Mouse (Mus musculus) MEL (cell line): ENCODE measurements around the gene Uqcrh. TPM values are rescaled to one million over a fixed set of nuclear protein-coding genes. Genes with fewer than 3 reads are reported as not detected.

Experiments used
- DNase-seq: peaks from one replicate; pipeline ENCODE4 v3.0.0; 2011; ENCODE audit warnings: low read depth, low spot score
- H3K27ac ChIP-seq: 2 replicates; pipeline ENCODE4 v1.5.1; 2012; ENCODE audit warnings: low read depth, mild to moderate bottlenecking, control low read depth, low read length, moderate library complexity; ENCODE audit not compliant: control insufficient read depth
- H3K27me3 ChIP-seq, 2 experiments: fragments of 150-350 bp in 1 of 2; sonication (generic) in 1 of 2; 2 replicates each; pipeline ENCODE4 v1.6.1; 2012; ENCODE audit warnings: low read length in 2 of 2, mild to moderate bottlenecking in 2 of 2, improper control_type of control experiment in 1 of 2, moderate library complexity in 1 of 2; ENCODE audit not compliant: insufficient read depth in 2 of 2, control insufficient read depth in 1 of 2
- H3K36me3 ChIP-seq, 2 experiments: 2 replicates each; pipeline ENCODE4 v1.6.1; 2012 to 2014; ENCODE audit warnings: low read length in 2 of 2, improper control_type of control experiment in 1 of 2, inconsistent platforms in 1 of 2, mild to moderate bottlenecking in 1 of 2; ENCODE audit not compliant: insufficient read depth in 2 of 2, control insufficient read depth in 1 of 2
- H3K4me1 ChIP-seq, 2 experiments: fragments of 150-350 bp in 1 of 2; sonication (generic) in 1 of 2; 2 replicates each; pipeline ENCODE4 v1.6.1; 2012; ENCODE audit warnings: low read length in 2 of 2, improper control_type of control experiment in 1 of 2, mild to moderate bottlenecking in 1 of 2; ENCODE audit not compliant: insufficient read depth in 2 of 2, control insufficient read depth in 1 of 2
- H3K4me3 ChIP-seq, 2 experiments: fragments of 150-350 bp in 1 of 2; sonication (generic) in 1 of 2; 2 replicates each; pipeline ENCODE4 v1.5.1; 2012; ENCODE audit warnings: low read depth in 2 of 2, low read length in 2 of 2, mild to moderate bottlenecking in 2 of 2, moderate library complexity in 2 of 2, control low read depth in 1 of 2, improper control_type of control experiment in 1 of 2; ENCODE audit not compliant: control insufficient read depth in 1 of 2, insufficient read depth in 1 of 2
- H3K79me2 ChIP-seq: 2 replicates; pipeline ENCODE4 v1.6.1; 2012; ENCODE audit warnings: mild to moderate bottlenecking, low read length, moderate library complexity; ENCODE audit not compliant: control insufficient read depth, poor library complexity, insufficient read depth
- H3K9ac ChIP-seq: 2 replicates; pipeline ENCODE4 v1.6.1; 2012; ENCODE audit warnings: low read depth, mild to moderate bottlenecking, control low read depth, low read length, moderate library complexity; ENCODE audit not compliant: control insufficient read depth, poor library complexity, severe bottlenecking
- H3K9me3 ChIP-seq: fragments of 150-350 bp; sonication (generic); replicated peaks from 2 replicates; pipeline ENCODE4 v1.6.1; 2012; ENCODE audit warnings: mild to moderate bottlenecking, low read length, improper control_type of control experiment, moderate library complexity; ENCODE audit not compliant: insufficient read depth
- BHLHE40 ChIP-seq: IDR thresholded peaks from 2 replicates; pipeline ENCODE4 v1.6.1; 2012; ENCODE audit warnings: low read depth, mild to moderate bottlenecking, inconsistent platforms, low read length, improper control_type of control experiment, borderline replicate concordance
- CTCF ChIP-seq, 3 experiments: IDR thresholded peaks in 2 of 3; conservative IDR thresholded peaks in 1 of 3; 2 replicates each; pipeline ENCODE4 v1.5.1; 2011 to 2012; ENCODE audit warnings: low read length in 3 of 3, low read depth in 2 of 3, mild to moderate bottlenecking in 2 of 3, improper control_type of control experiment in 1 of 3, inconsistent platforms in 1 of 3, mixed read lengths in 1 of 3, moderate library complexity in 1 of 3; ENCODE audit not compliant: control insufficient read depth in 1 of 3, insufficient read depth in 1 of 3, poor library complexity in 1 of 3, severe bottlenecking in 1 of 3
- E2F4 ChIP-seq: IDR thresholded peaks from 2 replicates; pipeline ENCODE4 v1.6.1; 2011; ENCODE audit warnings: low read depth, low read length, improper control_type of control experiment, borderline replicate concordance
- HCFC1 ChIP-seq: IDR thresholded peaks from 2 replicates; pipeline ENCODE4 v1.6.1; 2012; ENCODE audit warnings: low read depth, mild to moderate bottlenecking, inconsistent platforms, low read length, improper control_type of control experiment, moderate library complexity
- MAZ ChIP-seq: IDR thresholded peaks from 2 replicates; pipeline ENCODE4 v1.6.1; 2012; ENCODE audit warnings: low read depth, mild to moderate bottlenecking, inconsistent platforms, low read length, improper control_type of control experiment
- MXI1 ChIP-seq: IDR thresholded peaks from 2 replicates; pipeline ENCODE4 v1.6.1; 2011; ENCODE audit warnings: mild to moderate bottlenecking, low read depth, low read length, improper control_type of control experiment
- NELFE ChIP-seq: IDR thresholded peaks from 2 replicates; pipeline ENCODE4 v1.6.1; 2011; ENCODE audit warnings: low read depth, low read length, improper control_type of control experiment
- POLR2A ChIP-seq, 2 experiments: IDR thresholded peaks; 2 replicates each; pipeline ENCODE4 v1.6.1; 2011 to 2012; ENCODE audit warnings: low read length in 2 of 2, mild to moderate bottlenecking in 2 of 2, control low read depth in 1 of 2, improper control_type of control experiment in 1 of 2, low read depth in 1 of 2, moderate library complexity in 1 of 2; ENCODE audit not compliant: control insufficient read depth in 1 of 2, insufficient read depth in 1 of 2, poor library complexity in 1 of 2
- POLR2AphosphoS2 ChIP-seq: IDR thresholded peaks from 2 replicates; pipeline ENCODE4 v1.6.1; 2011; ENCODE audit warnings: low read length, improper control_type of control experiment
- RAD21 ChIP-seq: IDR thresholded peaks from 2 replicates; pipeline ENCODE4 v1.6.1; 2011; ENCODE audit warnings: mild to moderate bottlenecking, low read depth, low read length, improper control_type of control experiment
- RCOR1 ChIP-seq: IDR thresholded peaks from 2 replicates; pipeline ENCODE4 v1.6.1; 2012; ENCODE audit warnings: low read depth, mild to moderate bottlenecking, inconsistent platforms, low read length, improper control_type of control experiment
- SIN3A ChIP-seq: IDR thresholded peaks from 2 replicates; pipeline ENCODE4 v1.6.1; 2012; ENCODE audit warnings: low read length, improper control_type of control experiment, inconsistent platforms
- TAL1 ChIP-seq: IDR thresholded peaks from 2 replicates; pipeline ENCODE4 v1.6.1; 2012; ENCODE audit warnings: mild to moderate bottlenecking, inconsistent platforms, low read length, moderate library complexity, mixed read lengths
- TBP ChIP-seq: IDR thresholded peaks from 2 replicates; pipeline ENCODE4 v1.8.0; 2011; ENCODE audit warnings: low read depth, low read length, improper control_type of control experiment
- TCF12 ChIP-seq: IDR thresholded peaks from 2 replicates; pipeline ENCODE4 v1.6.1; 2014; ENCODE audit warnings: low read depth, mild to moderate bottlenecking, inconsistent platforms, low read length, improper control_type of control experiment, moderate library complexity
- UBTF ChIP-seq: IDR thresholded peaks from 2 replicates; pipeline ENCODE4 v1.6.1; 2012; ENCODE audit warnings: low read depth, mild to moderate bottlenecking, inconsistent platforms, low read length, improper control_type of control experiment, moderate library complexity, borderline replicate concordance; ENCODE audit not compliant: insufficient read depth
- ZC3H11A ChIP-seq: IDR thresholded peaks from 2 replicates; pipeline ENCODE4 v1.6.1; 2012; ENCODE audit warnings: low read depth, mild to moderate bottlenecking, inconsistent platforms, low read length, improper control_type of control experiment
- ZKSCAN1 ChIP-seq: IDR thresholded peaks from 2 replicates; pipeline ENCODE4 v1.6.1; 2012; ENCODE audit warnings: low read depth, mild to moderate bottlenecking, inconsistent platforms, low read length, improper control_type of control experiment, moderate library complexity
- ZMIZ1 ChIP-seq: IDR thresholded peaks from 2 replicates; pipeline ENCODE4 v1.6.1; 2012; ENCODE audit warnings: low read depth, mild to moderate bottlenecking, inconsistent platforms, low read length, improper control_type of control experiment, moderate library complexity
- ZNF384 ChIP-seq: IDR thresholded peaks from 2 replicates; pipeline ENCODE4 v1.6.1; 2012; ENCODE audit warnings: low read depth, mild to moderate bottlenecking, inconsistent platforms, low read length, improper control_type of control experiment
- polyA plus RNA-seq, 2 experiments: library from polyadenylated mRNA; stranded (reverse) in 1 of 2; unstranded in 1 of 2; fragments of >175 nt in 1 of 2; fragments of >200 nt in 1 of 2; gene quantifications; 2 replicates each; pipeline versions ENCODE4 v1.2.1 to v1.2.4; 2012; ENCODE audit warnings: low replicate concordance in 2 of 2, low read depth in 1 of 2; ENCODE audit not compliant: insufficient read length in 2 of 2, insufficient read depth in 1 of 2, missing spikeins in 1 of 2
- total RNA-seq: library from RNA; depleted of rRNA; stranded (reverse); fragments of 300-350 nt; gene quantifications from 2 replicates; pipeline ENCODE4 v1.2.3, GENCODE M21; 2012

Gene Uqcrh
- total and polyA plus RNA-seq, 3 experiments = 392 to 529 (median 414) TPM

GRCm38 (mm10) chr4:116122762-116123161 is 47.9 kb upstream of the Uqcrh start:
- H3K79me2 ChIP-seq = peaks cover 13% of the 10 kb centered on the region
- TF ChIP-seq HCFC1 = peak; percentile 56; the same call in 1 of the 2 replicates
- TF ChIP-seq ZMIZ1 = no peak
- TF ChIP-seq NELFE = 0 out of 2 replicates have a peak, but pooled peaks have one; percentile 10
- TF ChIP-seq ZNF384 = peak; percentile 68
- H3K9ac ChIP-seq = peak overlapping the region; percentile 95
- H3K4me3 ChIP-seq = peak overlapping the region; percentile 60 to 99
- H3K27ac ChIP-seq = peak overlapping the region; percentile 96
- peaks cover 0 to 29% of the 10 kb centered on the region in 2 experiments; a peak in 3 of 4 replicates for H3K36me3 ChIP-seq
- DNase-seq = peak; percentile 82
- no peaks in the 10 kb centered on the region for H3K9me3 ChIP-seq
- peaks cover 2 to 14% of the 10 kb centered on the region in 2 experiments; a peak in 3 of 4 replicates for H3K4me1 ChIP-seq
- no peaks in the 10 kb centered on the region for H3K27me3 ChIP-seq

- H3K4me1 ChIP-seq = no peaks in the 10 kb centered on the region
- H3K4me3 ChIP-seq = no peak overlapping the region
- no peak for DNase-seq
- H3K36me3 ChIP-seq = peaks cover 0 to 8% of the 10 kb centered on the region in 2 experiments; a peak in 2 of 4 replicates
- no peaks in the 10 kb centered on the region for H3K27me3 ChIP-seq
- TF ChIP-seq ZC3H11A (no peak), POLR2AphosphoS2 (no peak), TCF12 (no peak), NELFE (no peak), MAZ (no peak), TBP (no peak), BHLHE40 (no peak), POLR2A (IDR thresholded peaks at IDR 0.05; ENCODE audit: control insufficient read depth in 1 of 2, insufficient read depth in 1 of 2, low read depth in 1 of 2, low read length in 2 of 2, poor library complexity in 1 of 2) (no peak), UBTF (no peak), TAL1 (no peak), ZKSCAN1 (no peak), RAD21 (no peak), RCOR1 (no peak), CTCF (IDR thresholded peaks at IDR 0.05 in 2 of 3, conservative IDR thresholded peaks at IDR 0.05 in 1 of 3; ENCODE audit: control insufficient read depth in 1 of 3, insufficient read depth in 1 of 3, low read depth in 2 of 3, low read length in 3 of 3, poor library complexity in 1 of 3, severe bottlenecking in 1 of 3) (no peak), MXI1 (no peak), E2F4 (no peak), SIN3A (no peak)
- H3K9ac ChIP-seq = no peak overlapping the region
- no peaks in the 10 kb centered on the region for H3K9me3 ChIP-seq
- H3K27ac ChIP-seq = no peak overlapping the region
- no peaks in the 10 kb centered on the region for H3K79me2 ChIP-seq
Observed at GRCm38 (mm10) chr4:116111486-116111885, 36.6 kb upstream of the Uqcrh start.
